Mouse (Mus musculus) spleen, adult 12 weeks (tissue): ENCODE measurements around the gene Speer4f2.
"Not testable (repeated sequence)": the region's sequence is repeated elsewhere in the genome, so short reads cannot be mapped to it uniquely, and the experiment has no call there.

Source experiments
- DNase-seq: peaks from one replicate; pipeline ENCODE4 v3.0.0; 2022; ENCODE audit warnings: low spot score

The Speer4f2 gene

DNA sequence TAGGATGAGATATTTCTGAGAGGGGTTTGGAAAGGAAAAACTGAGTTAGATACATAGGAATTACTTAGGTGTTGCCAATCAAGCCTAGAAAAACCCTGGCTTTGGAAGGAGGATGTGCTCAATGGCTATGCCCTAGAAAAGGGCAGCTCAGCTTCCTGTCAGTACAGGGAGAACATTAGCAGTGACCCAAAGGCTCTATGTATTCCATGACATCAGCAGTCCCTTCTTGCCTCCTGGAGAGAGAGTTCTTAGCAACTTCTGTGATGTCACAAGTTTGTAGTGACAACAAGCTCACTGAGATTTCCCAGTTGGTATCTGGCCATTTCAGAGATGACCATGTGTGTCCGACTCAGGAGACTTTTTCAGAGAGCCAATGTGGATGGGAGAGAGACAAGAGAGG, at the start of gene Speer4f2:
Gene Speer4f2, plus strand, starts transcription at position 301 of the 400 bp plus-strand sequence.
- DNase-seq = not testable (repeated sequence)

DNA sequence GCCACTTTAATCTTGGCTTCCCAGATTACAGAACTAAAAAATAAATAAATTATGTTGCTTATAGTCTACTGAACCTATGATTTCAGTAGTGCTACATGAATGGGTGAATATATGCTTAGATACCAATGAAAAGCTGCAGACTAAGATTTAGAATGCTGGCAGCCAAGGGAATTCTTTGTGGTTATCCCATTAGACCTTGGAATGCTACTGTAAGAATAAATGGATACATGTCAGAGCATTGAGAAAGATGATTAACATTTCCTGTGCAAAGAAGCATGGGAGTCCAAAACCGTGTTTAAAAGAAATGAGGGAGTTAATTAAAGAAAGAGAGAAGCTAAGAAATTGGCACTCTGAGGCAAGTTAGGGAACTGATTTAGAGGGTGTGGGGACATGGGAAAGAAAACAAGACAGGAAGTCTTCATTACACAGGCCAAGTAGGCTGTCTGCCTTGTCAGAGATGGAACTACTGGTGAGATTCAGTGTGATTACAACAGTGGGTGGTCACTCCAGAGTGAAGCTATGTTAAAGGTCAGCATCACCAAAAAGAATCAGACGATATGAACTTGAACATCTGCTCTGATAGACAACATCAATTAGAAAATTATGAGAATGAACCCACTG, 43.9 kb upstream of the Speer4f2 start:
- DNase-seq = no peak

DNA sequence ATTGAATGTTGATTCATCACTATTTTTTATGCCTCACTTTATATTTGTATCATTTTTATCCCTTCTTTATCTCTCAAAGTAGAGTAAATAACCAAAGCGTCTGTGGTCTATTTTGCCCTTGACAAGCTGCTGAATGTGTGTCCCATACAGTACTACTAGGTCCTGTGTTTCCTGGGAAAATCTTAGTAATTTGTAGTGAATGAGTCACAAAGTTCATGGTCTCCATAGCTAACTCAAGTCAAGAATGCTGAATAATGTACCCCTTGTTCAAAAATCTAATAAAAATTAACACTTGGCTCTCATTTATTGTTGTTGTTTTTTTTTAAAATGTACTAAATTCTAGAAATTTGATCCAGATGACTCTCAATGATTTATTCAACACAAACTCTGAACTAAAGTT, 38.1 kb upstream of the Speer4f2 start:
- no peak for DNase-seq

DNA sequence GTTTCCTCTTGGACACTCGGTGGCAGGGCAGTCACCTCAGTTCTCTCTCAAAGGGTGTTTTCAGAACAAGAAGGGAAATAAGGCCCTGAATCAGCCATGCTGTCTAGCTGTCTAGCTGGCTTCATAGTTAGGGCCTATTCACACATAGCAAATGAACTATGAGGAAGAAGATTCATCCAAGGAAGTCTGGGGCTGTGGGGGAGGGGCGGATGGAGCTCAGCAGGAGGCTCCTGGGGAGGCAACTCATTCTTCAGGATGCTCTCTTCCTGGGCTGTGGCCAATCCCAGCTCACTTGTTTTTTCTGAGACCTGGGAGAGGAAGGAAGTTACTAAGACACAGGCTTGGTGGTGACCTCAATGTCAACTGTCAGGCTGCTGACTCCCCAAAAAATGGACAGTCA, 27.2 kb upstream of the Speer4f2 start:
- not testable (repeated sequence) for DNase-seq

DNA sequence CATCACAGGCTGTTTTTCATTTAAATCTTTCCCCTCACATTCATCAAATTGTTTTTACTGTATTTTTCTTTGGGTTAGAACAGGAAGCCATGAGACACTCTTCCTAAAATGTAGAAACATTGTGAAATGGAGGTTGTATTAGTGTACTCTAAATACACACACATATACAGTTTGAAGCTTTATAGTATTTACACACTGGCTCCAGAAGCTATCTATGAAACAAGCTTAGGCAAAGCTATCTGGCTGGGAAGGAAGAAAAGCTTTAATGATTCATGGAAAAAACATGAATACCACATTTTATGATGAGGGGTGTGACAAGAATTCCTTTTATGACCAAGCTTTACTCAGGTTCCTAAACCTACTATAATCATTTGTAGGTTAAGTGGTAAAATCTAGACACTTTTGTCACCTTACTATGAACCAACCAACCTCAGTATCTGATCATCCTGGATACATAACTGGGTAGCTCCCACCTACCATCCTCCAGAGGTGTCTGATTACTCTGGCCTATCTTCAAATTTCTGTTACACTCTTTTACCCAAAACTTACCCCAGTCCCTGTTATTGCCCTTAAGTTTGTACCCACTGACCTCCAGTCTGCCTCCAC, 13.5 kb upstream of the Speer4f2 start:
- no peak for DNase-seq

DNA sequence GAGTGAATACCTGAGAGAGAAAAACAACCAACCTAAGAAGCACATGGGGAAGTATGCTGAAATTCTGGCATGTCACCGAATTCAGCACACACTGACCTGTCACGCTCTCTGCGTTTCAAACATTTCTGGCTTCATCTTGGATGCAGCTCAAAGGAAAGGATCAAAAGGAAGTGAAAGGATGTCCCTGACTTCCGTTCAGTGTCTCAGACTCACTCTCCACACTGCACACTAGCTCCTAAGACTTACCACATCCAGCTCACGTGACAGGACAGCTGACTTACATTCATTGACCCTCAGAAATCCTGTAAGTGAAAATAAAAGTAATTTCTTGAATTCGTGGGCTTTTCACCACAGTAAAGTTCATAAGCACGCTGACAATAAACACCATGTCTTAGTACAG, 16.9 kb downstream of the Speer4f2 start:
- DNase-seq = no peak

DNA sequence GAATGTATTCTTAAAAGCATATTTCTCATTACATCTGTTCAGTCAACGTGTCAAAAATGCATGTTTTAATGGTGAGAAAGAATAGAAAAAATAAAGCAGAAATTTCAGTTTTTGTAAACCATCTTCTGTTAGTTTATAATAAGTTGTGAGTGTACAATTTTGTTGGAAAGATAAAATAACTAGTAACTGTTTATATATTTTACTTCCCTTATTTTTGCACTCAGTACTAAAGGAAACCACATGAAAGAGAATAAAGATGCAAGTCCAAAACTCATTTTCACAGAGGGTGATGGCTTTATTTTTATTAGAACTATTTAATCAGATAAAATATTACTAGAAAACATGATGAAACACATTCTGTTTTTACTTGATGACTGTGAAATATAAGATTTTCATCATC, 18.2 kb downstream of the Speer4f2 start:
- DNase-seq = no peak

DNA sequence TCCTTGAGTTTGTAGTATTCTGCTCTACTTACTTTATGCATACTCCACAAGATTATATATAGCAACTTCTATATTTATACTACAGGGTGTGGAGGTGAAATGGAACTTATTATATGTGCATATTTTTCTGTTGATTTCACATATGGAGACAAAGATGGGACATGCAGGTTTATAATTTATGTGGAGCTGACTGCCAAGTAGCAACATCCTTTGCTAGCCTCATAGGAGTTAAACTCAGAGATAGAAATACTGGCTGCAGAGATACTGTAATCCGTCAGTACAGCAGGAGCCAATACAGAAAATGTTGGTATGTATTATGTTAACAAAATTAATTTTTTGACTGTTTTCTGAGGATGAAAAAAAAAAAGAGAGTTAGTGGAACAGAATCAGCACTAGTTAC, 27.6 kb downstream of the Speer4f2 start:
- DNase-seq = no peak

DNA sequence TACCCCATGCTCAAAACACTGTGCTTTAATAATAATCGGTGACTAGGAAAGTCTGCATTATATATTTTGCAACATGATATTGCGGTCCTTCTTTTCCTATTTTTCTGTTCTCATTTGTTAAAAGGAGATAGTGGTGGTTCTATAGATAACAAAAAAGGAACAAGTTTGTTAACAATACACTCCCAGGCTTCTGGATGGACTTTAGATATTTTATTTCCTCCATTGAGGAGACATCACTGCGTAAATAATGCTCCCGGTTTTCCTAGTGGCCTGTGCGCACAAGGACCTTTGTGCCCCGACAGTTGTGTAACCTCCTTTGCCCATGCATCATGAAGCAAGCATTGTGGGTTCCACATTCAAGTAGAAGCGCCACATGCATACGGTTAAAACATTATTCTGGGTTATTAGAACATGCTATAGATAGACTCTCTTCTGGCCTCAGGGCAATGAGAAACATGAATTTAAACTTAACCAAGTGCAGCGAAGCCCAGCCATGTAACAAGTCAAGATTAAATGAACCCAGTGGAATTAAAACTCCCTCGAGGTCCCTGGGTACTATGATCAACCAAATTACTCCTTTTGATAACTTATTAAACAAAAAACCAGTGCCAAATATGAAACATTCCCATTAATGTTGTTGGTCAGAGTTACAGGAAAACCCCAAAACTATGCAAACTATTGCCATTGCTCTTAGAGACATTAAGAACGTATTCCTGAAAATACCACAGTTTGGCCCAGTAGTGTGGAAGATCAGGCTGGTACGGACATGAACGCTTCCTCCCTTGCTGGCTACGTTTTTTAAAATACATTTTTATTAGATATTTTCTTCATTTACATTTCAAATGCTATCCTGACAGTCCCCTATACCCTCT, 28.5 kb downstream of the Speer4f2 start:
- DNase-seq = no peak

DNA sequence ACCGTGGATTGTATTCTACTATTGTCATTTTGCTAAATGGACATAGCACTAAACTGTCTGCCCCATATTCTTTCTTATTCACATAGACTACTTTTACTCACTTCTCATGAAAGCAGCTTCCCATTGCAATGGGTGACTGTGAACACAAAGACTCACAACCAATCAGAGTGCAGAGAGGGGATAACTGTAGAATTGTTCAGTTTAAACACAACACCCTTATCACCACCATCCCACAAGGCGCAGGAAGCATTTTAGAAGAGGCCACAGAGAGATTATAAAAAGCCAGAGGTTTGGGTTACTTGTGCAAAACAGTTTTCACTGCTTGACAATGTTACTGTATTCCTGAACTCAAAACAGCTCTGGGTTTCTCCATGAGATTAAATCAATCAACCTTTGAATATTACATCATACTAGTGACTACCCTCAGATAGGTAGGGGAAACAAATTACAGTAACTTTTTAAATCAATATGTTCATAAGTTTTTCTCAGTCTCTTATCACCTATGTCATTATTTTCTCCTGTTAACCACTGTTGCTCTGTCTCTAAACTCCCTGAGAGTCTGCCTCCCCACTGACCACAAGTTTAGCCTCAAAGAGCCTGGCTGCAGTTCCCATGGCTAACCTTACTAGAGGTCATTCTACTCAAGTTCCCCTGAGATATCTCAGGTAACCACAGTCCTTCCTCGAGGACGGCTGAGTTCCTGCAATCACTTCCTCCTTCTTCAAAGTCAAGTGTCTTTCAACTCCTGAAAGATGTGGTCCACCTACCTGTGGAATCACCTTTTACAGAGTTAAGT, 29.5 kb downstream of the Speer4f2 start:
- no peak for DNase-seq

DNA sequence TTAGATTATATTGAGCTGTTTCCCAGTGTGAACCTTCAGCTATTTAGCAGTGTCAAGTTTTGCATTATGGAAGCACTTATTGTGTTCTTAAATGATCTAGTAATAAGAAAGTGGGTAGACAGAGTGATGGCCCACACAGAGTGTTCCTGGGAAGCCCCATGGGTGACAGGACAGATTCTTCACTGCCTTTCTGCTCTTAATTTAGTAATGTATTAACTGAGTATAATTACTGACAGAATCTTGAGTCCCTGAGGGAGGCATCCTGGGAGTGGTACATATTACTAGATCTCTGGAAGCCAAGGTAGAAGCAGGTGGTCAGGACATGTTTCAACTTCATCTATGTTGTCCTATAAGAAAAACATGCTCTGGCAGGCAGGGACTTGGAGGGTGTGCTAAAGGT, 30.6 kb downstream of the Speer4f2 start:
- DNase-seq = no peak

DNA sequence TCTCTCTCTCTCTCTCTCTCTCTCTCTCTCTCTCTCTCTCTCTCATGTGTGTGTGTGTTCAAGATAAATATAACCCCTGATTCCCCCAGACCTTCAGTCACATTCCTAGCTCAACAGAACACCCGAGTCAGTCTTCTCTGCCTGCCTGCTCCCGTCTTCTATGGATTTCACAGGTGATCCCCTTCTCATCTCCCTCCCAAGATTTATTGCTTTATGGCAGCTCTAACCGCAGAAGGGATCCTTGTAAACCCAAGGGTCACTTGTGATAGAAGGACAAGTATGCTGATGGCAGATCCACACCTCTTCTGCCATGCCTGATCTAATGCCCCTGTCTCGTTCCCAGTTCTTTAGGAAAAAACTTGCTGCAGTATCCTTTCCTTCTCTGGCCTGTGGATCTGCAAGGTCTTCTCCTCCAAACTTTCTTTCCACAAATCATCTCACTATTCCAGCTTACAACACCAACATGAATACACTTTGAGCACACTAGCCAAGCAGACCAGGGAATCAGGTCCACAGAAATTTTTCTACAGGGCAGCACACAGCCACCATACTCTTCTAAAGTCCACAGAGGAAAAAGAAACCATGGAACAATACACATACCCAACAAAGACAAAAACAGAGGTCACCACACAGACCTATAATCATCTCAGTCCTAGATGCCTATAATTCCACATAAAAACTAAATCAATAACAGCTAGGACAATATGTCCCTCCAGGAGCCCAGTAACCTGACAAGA, 36.1 kb downstream of the Speer4f2 start:
- DNase-seq = no peak

DNA sequence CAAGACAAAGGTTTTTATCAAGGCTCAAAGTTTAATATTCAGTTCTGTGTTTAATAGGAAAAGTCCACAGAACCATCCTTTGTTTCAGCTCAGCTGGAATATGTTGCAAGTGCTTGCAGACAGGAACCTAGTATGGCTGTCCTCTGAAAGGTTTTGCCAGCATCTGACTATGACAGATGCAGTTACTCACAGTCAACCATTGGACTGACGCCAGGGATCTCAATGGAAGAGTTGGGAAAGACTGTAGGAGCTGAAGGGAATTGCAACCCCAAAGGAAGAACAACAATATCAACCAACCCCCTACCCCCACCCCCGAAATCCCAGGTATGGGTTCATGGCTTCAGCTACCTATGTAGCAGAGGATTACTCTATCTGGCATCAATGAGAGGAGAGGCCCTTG, 44.2 kb downstream of the Speer4f2 start:
- DNase-seq = no peak

DNA sequence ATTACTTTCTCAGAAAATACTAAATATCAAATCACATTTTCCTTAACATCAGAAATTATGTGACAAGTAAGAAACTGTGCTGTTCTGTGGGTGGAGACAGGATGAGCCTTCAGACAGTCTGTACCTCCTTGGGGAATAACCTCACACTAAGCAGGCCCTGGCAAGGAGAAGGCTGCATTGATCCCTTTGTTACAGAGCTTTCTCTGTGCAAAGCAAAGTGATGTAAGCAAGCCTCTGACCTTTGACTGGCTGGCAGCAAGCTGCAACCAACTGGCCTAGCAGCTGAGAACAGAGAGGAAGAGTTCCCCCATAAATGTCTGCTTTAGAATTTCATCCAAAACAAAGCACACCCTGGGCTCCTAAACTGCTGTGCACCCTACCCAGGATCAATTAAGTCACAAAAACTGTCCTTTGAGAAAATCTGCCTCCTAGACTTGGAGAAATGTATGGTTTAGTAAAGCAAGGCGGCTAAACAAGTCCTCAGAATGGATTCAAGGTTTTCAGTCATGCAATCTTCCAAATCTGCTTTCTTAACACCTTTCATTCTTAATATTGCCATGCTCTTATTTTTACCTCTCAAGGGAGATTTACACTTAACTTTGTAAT, 46.3 kb downstream of the Speer4f2 start:
- no peak for DNase-seq

DNA sequence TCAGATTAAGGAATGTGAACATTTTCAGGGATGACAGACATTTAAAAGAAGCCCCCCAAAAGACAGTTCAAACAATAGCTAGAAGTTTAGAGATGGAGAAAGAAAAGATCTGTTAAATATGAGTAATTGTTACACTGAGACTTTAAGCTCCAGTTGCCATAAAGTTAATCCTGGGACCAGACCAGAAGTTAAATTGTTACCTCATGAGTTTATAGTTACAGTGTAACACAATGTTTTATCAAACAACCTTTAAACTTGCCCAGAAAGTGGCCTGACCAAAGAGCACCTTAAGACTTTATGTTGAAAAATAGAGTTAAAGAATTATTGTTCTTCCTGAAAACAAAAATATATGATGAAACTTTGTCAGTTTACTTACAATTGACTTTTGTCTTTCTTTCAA, 46.9 kb downstream of the Speer4f2 start:
- no peak for DNase-seq

DNA sequence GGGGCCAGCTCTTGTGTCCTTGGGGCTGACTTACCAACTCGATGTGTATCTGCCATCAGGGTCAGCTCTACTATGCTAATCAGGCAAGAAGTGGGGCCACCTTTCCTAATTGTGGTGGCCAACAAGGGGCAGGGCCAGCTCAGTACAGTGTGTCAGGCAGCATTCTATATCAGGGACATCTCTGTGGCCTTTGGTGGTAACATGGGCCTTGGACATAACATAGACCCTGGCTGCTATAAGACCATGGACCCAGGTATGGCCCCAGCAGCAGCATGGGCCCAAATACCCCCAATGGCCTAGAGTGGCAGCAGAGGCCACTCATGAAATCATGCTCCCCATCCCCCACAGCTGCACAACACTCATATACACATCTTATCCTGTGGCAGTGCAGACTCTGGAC, 49.2 kb downstream of the Speer4f2 start:
- no peak for DNase-seq

DNA sequence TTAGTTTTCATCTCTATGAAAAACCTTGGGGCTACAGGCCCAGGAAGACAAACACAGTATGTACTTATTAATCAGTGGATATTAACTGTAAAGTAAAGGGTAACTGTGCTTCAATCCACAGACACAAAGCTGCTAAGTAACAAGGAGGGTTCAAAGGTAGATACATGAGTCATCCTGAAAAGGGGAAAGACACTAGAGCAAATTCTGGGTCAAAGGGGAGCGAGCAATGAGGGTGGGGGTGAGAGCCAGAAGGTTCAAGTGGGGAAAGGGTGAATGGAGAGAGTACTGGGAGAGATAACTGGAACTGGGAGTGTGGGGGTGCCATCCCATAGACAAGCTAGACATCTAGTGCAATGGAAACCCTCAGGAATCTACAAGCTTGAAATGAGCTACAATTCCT, 54.0 kb downstream of the Speer4f2 start:
- no peak for DNase-seq
